Mouse (Mus musculus) kidney, adult 8-10 months (tissue): Measurements from ENCODE around the gene Glt6d1.
"Not testable (repeated sequence)": the region's sequence is repeated elsewhere in the genome, so short reads cannot be mapped to it uniquely, and the experiment has no call there.

Experiments used
- DNase-seq, 2 experiments: peaks; one replicate each; pipeline ENCODE4 v3.0.0; 2022

Gene Glt6d1

GRCm38 (mm10) chr2:25815748-25816147 lies at the start of gene Glt6d1:
Gene Glt6d1, minus strand, starts transcription at chr2:25815848.
- not testable (repeated sequence) for DNase-seq

- no peak for DNase-seq
Measured at GRCm38 (mm10) chr2:25865412-25865811, 49.8 kb upstream of the Glt6d1 start.

- DNase-seq: no peak
Measured at GRCm38 (mm10) chr2:25864230-25864629, 48.6 kb upstream of the Glt6d1 start.

- DNase-seq: peak; percentile 46 to 50
Measured at GRCm38 (mm10) chr2:25863337-25864131, 47.9 kb upstream of the Glt6d1 start, which contains the start of gene Kcnt1. Gene Kcnt1, plus strand, starts transcription at chr2:25863734.

GRCm38 (mm10) chr2:25862696-25863270 lies 47.1 kb upstream of the Glt6d1 start:
- DNase-seq: no peak

- peak; percentile 28 to 58 for DNase-seq
Measured at GRCm38 (mm10) chr2:25862038-25862437, 46.4 kb upstream of the Glt6d1 start.

- peak; percentile 16 to 40 for DNase-seq
Measured at GRCm38 (mm10) chr2:25859891-25860290, 44.2 kb upstream of the Glt6d1 start.

- no peak for DNase-seq
Measured at GRCm38 (mm10) chr2:25853998-25854397, 38.4 kb upstream of the Glt6d1 start.

GRCm38 (mm10) chr2:25852626-25853025 lies 37.0 kb upstream of the Glt6d1 start:
- DNase-seq: peak in 1 of 2 experiments; percentile 34

GRCm38 (mm10) chr2:25850330-25850729 lies 34.7 kb upstream of the Glt6d1 start:
- DNase-seq: peak in 1 of 2 experiments; percentile 50

- no peak for DNase-seq
Measured at GRCm38 (mm10) chr2:25847226-25847625, 31.6 kb upstream of the Glt6d1 start, which contains the start of gene Sohlh1. Gene Sohlh1, minus strand, starts transcription at chr2:25847248.

GRCm38 (mm10) chr2:25846516-25846915 lies 30.9 kb upstream of the Glt6d1 start:
- no peak for DNase-seq

- DNase-seq: no peak
Measured at GRCm38 (mm10) chr2:25844097-25844496, 28.4 kb upstream of the Glt6d1 start.

- DNase-seq: no peak
Measured at GRCm38 (mm10) chr2:25842758-25843157, 27.1 kb upstream of the Glt6d1 start.

GRCm38 (mm10) chr2:25842161-25842560 lies 26.5 kb upstream of the Glt6d1 start:
- no peak for DNase-seq

GRCm38 (mm10) chr2:25836291-25836690 lies 20.6 kb upstream of the Glt6d1 start:
- peak; percentile 32 to 83 for DNase-seq

- no peak for DNase-seq
Measured at GRCm38 (mm10) chr2:25830786-25831185, 15.1 kb upstream of the Glt6d1 start.

- DNase-seq: no peak
Measured at GRCm38 (mm10) chr2:25828344-25828947, 12.8 kb upstream of the Glt6d1 start.

GRCm38 (mm10) chr2:25824751-25825150 lies 9.1 kb upstream of the Glt6d1 start:
- DNase-seq: no peak

- no peak for DNase-seq
Measured at GRCm38 (mm10) chr2:25822806-25823205, 7.2 kb upstream of the Glt6d1 start, which contains the start of gene Lcn9. Gene Lcn9, plus strand, starts transcription at chr2:25823153.

- DNase-seq: no peak
Measured at GRCm38 (mm10) chr2:25813364-25813763, 2.3 kb downstream of the Glt6d1 start.

GRCm38 (mm10) chr2:25811711-25812110 lies 3.9 kb downstream of the Glt6d1 start:
- peak in 1 of 2 experiments; percentile 14 for DNase-seq

- DNase-seq: no peak
Measured at GRCm38 (mm10) chr2:25798065-25798464, 17.6 kb downstream of the Glt6d1 start.

- DNase-seq: no peak
Measured at GRCm38 (mm10) chr2:25797635-25798034, 18.0 kb downstream of the Glt6d1 start.
